Mouse (Mus musculus) neural tube, embryonic 11.5 days (tissue): Measurements from ENCODE around the gene Fhl3. TPM values are rescaled to one million over a fixed set of nuclear protein-coding genes. Genes with fewer than 3 reads are reported as not detected.

Experiments used
- ATAC-seq: fragments of 200-750 bp; cut with Nextera tagmentation; 2 replicates; pipeline ENCODE4 v1.8.0; 2017; ENCODE audit warnings: moderate number of reproducible peaks, mild to moderate bottlenecking, moderate TSS enrichment, moderate library complexity; ENCODE audit not compliant: insufficient read depth, low FRiP score, low TSS enrichment
- DNase-seq: peaks from one replicate; pipeline ENCODE4 v3.0.0-alpha.2; 2015; ENCODE audit warnings: low spot score
- H3K27ac ChIP-seq: fragments of 300-500 bp; sonication (generic); 2 replicates; pipeline ENCODE4 v1.5.1; 2014; ENCODE audit warnings: low read depth, mild to moderate bottlenecking, low read length
- H3K27me3 ChIP-seq: fragments of 300-500 bp; sonication (generic); 2 replicates; pipeline ENCODE4 v1.6.1; 2014; ENCODE audit warnings: mild to moderate bottlenecking, low read length, mixed read lengths; ENCODE audit not compliant: control insufficient read depth, insufficient read depth
- H3K36me3 ChIP-seq: fragments of 300-500 bp; sonication (generic); 2 replicates; pipeline ENCODE4 v1.6.1; 2014; ENCODE audit warnings: mild to moderate bottlenecking, low read length, moderate library complexity, mixed read lengths; ENCODE audit not compliant: control insufficient read depth, insufficient read depth
- H3K4me1 ChIP-seq: fragments of 300-500 bp; sonication (generic); 2 replicates; pipeline ENCODE4 v1.6.1; 2014; ENCODE audit warnings: low read length, mixed read lengths; ENCODE audit not compliant: control insufficient read depth, insufficient read depth
- H3K4me2 ChIP-seq: fragments of 300-500 bp; sonication (generic); 2 replicates; pipeline ENCODE4 v1.6.1; 2014; ENCODE audit warnings: low read depth, mild to moderate bottlenecking, moderate library complexity
- H3K4me3 ChIP-seq: fragments of 300-500 bp; sonication (generic); 2 replicates; pipeline ENCODE4 v1.5.1; 2014; ENCODE audit warnings: low read depth, low read length
- H3K9ac ChIP-seq: fragments of 300-500 bp; sonication (generic); 2 replicates; pipeline ENCODE4 v1.6.1; 2014; ENCODE audit warnings: mild to moderate bottlenecking, low read length
- H3K9me3 ChIP-seq: fragments of 300-500 bp; sonication (generic); 2 replicates; pipeline ENCODE4 v1.6.1; 2016; ENCODE audit warnings: low read length; ENCODE audit not compliant: control insufficient read depth
- WGBS: fragments of 180-500 bp; shearing (Covaris S2); extraction: QIAGEN DNeasy Blood & Tissue Kit; methylation state at CpG from one replicate; pipeline ENCODE4 v1.1.7; 2014; 5-methylcytosine and 5-hydroxymethylcytosine counted together
- polyA plus RNA-seq: library from polyadenylated mRNA; unstranded; fragments of >200 nt; fragmentation: Nextera tagmentation; extraction: Ambion mirVana; gene quantifications from 2 replicates; pipeline ENCODE4 v1.2.1, GENCODE M21; 2014

Fhl3 gene
- polyA plus RNA-seq, 1 experiment from 2014 or later = 6.2 TPM

DNA sequence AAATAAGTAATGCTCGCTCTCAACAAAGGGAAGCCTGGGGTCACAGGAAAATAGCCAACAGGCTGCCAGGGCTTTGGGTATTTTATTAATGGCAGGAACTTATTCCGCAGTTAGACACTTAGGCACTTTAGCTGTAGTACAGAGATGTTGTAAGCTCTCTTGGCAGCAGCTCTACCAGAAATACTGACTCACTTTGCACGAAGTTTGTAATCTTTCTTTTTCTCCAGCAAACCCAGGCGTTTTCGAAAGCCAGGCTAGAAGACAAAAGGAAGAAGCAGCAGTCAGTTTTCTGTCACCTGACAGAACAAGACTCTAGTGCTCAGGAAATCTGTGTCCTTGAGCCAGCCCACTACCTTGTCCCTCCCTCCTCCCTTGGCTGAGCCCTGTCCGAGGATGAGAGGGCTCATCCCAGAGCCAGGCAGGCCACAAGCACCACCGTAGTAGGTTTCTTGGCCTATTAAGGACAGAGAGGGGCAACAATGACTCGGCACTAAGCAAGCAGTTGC is 14.6 kb upstream of the Fhl3 start:
- Histone ChIP-seq H3K36me3 (peaks cover 8% of the 10 kb centered on the region), H3K4me2 (no peak overlapping the region), H3K4me3 (no peak overlapping the region), H3K27ac (no peak overlapping the region), H3K9me3 (no peaks in the 10 kb centered on the region), H3K4me1 (no peaks in the 10 kb centered on the region), H3K27me3 (no peaks in the 10 kb centered on the region), H3K9ac (no peak overlapping the region)
- WGBS = 84% methylated on average over 8 of the region's 8 CpGs
- DNase-seq = no peak
- ATAC-seq = no peak

- 93% methylated on average over 8 of the region's 8 CpGs for WGBS
- DNase-seq = no peak
- no peak overlapping the region for H3K27ac ChIP-seq
- no peaks in the 10 kb centered on the region for H3K36me3 ChIP-seq
- no peaks in the 10 kb centered on the region for H3K9me3 ChIP-seq
- no peak overlapping the region for H3K4me3 ChIP-seq
- H3K9ac ChIP-seq = no peak overlapping the region
- peaks cover 6% of the 10 kb centered on the region; the same call in 1 of the 2 replicates for H3K4me1 ChIP-seq
- 0 out of 2 replicates have a peak, but pooled peaks cover 2% of the 10 kb centered on the region for H3K27me3 ChIP-seq
- ATAC-seq = no peak
- no peak overlapping the region for H3K4me2 ChIP-seq
These were observed 9.0 kb upstream of the Fhl3 start for GRCm38 (mm10) chr4:124691455-124691854.

DNA sequence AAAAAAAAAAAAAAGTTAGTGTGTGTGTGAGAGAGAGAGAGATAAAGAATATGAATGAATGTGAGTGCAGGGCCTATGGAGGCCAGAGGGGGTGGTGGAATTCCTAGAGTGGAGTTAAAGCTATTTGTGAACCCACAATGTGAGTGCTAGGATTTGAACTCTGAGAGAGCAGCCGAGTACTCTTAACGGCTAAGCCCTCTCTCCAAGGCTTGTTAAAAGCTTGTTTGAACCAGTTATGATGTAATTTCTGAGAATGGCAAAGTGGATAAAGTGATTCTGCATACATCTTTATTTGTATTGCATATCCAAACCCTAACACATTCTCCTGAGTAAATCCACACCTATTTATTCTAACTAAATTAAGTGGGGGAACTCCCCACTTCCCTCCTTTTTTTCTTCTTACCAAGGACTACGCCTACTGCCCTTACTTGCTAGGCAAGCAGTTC is 8.1 kb upstream of the Fhl3 start:
- Histone ChIP-seq H3K27ac (no peak overlapping the region), H3K4me1 (peaks cover 6% of the 10 kb centered on the region; the same call in 1 of the 2 replicates), H3K9ac (peak overlapping the region; percentile 81), H3K36me3 (no peaks in the 10 kb centered on the region), H3K27me3 (0 out of 2 replicates have a peak, but pooled peaks cover 2% of the 10 kb centered on the region), H3K4me2 (peak overlapping the region; percentile 64), H3K4me3 (peak overlapping the region; percentile 85), H3K9me3 (no peaks in the 10 kb centered on the region)
- no peak for DNase-seq
- 81% methylated on average over 3 of the region's 3 CpGs for WGBS
- no peak for ATAC-seq

GRCm38 (mm10) chr4:124693135-124693894 is 7.2 kb upstream of the Fhl3 start, which contains the start of gene Utp11:
Gene Utp11 (minus strand): TSS chr4:124693600.
- H3K4me3 ChIP-seq = peak within 1 kb of the TSS; percentile 85
- H3K9ac ChIP-seq = peak within 1 kb of the TSS; percentile 81
- H3K27me3 ChIP-seq = 0 out of 2 replicates have a peak, but pooled peaks cover 2% of the 10 kb centered on the region
- no peaks in the 10 kb centered on the region for H3K36me3 ChIP-seq
- no peak within 1 kb of the TSS for H3K27ac ChIP-seq
- peak; percentile 95 for ATAC-seq
- WGBS = under 1% methylated on average over 43 of the region's 43 CpGs
- peak within 1 kb of the TSS; percentile 64 for H3K4me2 ChIP-seq
- peak; percentile 86 for DNase-seq
- H3K9me3 ChIP-seq = no peaks in the 10 kb centered on the region
- peaks cover 6% of the 10 kb centered on the region; the same call in 1 of the 2 replicates for H3K4me1 ChIP-seq

- no peak overlapping the region for H3K9ac ChIP-seq
These were observed 5.9 kb upstream of the Fhl3 start for GRCm38 (mm10) chr4:124694572-124694971.

DNA sequence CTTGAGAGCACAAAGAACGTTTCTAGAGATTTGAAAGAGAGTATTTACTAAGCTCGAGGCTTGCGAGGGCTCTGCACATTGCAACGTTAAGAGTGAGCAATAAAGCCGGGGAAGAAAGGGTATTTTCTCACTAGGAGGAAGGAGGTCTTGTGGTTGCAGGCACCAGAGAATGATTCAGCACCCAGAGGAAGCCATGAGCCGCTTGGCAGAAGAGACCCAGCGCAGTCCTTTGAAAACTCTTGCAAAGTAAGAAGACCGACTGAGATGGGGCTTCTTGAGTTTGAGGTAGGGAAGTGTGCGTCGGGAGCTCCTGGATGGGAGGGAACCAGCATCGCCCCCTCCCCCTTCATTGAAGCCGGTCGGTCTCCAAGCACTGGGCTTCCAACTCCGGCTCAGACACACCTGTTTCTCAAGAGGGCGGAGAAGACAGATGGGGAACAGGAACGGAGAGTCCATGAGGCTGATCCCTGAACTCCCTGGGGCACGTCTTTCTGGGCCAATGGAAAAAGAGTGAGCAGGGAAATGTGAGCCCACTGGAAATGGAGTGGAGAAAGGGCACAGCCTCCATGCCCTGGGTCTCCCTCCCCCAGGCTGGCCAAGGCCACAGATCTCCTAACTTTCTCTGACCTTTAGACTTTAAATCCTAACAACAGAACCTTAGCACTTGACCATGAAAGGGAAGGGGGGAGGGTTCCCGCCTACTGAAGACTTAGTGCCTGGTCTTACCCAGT is 4.5 kb upstream of the Fhl3 start:
- no peak overlapping the region for H3K27ac ChIP-seq
- H3K9ac ChIP-seq = no peak overlapping the region
- H3K4me1 ChIP-seq = peaks cover 6% of the 10 kb centered on the region
- 0 out of 2 replicates have a peak, but pooled peaks cover 2% of the 10 kb centered on the region for H3K27me3 ChIP-seq
- H3K9me3 ChIP-seq = no peaks in the 10 kb centered on the region
- H3K36me3 ChIP-seq = no peaks in the 10 kb centered on the region
- 9% methylated on average over 18 of the region's 18 CpGs for WGBS
- ATAC-seq = no peak
- H3K4me2 ChIP-seq = no peak overlapping the region
- no peak for DNase-seq
- no peak overlapping the region for H3K4me3 ChIP-seq

More at GRCm38 (mm10) chr4:124694572-124694971, 5.9 kb upstream of the Fhl3 start:
- H3K4me3 ChIP-seq = no peak overlapping the region
- DNase-seq (no peak), ATAC-seq (no peak)
- no peaks in the 10 kb centered on the region for H3K36me3 ChIP-seq
- WGBS = 83% methylated on average over 2 of the region's 2 CpGs
- no peak overlapping the region for H3K27ac ChIP-seq
- no peak overlapping the region for H3K4me2 ChIP-seq
- peaks cover 6% of the 10 kb centered on the region; the same call in 1 of the 2 replicates for H3K4me1 ChIP-seq
- no peaks in the 10 kb centered on the region for H3K9me3 ChIP-seq
- 0 out of 2 replicates have a peak, but pooled peaks cover 2% of the 10 kb centered on the region for H3K27me3 ChIP-seq

DNA sequence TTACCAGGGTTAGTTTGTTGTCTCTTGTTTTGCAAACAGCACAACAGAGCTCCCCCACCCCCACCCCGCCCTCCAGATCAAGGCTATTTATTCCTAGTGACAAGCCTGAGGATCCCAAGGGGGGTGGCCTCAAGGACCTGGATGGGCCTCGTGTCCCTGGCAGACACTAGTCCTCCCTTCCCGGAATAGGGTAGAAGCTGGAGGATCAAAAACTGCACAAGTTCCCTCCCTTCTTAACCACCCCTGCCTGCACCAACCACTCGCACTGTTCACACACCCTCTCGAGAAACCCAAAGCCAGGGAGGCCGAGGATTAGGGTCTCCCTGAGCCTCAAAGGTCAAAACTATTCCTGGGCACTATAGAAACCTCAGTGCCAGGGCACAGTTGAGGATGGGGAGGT is 710 bp upstream of the Fhl3 start:
- ATAC-seq = no peak
- Histone ChIP-seq H3K4me3 (no peak overlapping the region), H3K9me3 (no peaks in the 10 kb centered on the region), H3K4me1 (peaks cover 12% of the 10 kb centered on the region), H3K9ac (no peak overlapping the region), H3K27ac (no peak overlapping the region), H3K4me2 (peak overlapping the region; percentile 98; the same call in 1 of the 2 replicates), H3K36me3 (no peaks in the 10 kb centered on the region), H3K27me3 (peaks cover 5% of the 10 kb centered on the region; the same call in 1 of the 2 replicates)
- no peak for DNase-seq
- whole genome bisulfite sequencing = 5% methylated on average over 6 of the region's 6 CpGs

GRCm38 (mm10) chr4:124701052-124701845 is 748 bp downstream of the Fhl3 start:
- no peaks in the 10 kb centered on the region for H3K36me3 ChIP-seq
- peak overlapping the region; percentile 72 for H3K4me3 ChIP-seq
- H3K4me2 ChIP-seq = peak overlapping the region; percentile 98
- H3K27ac ChIP-seq = 0 out of 2 replicates have a peak overlapping the region, but pooled peaks have one; percentile 27
- H3K9me3 ChIP-seq = no peaks in the 10 kb centered on the region
- ATAC-seq (peak; percentile 25; the same call in 1 of the 2 replicates), DNase-seq (peak; percentile 34)
- peak overlapping the region; percentile 72 for H3K9ac ChIP-seq
- 2% methylated on average over 22 of the region's 22 CpGs for WGBS
- peaks cover 3% of the 10 kb centered on the region; the same call in 1 of the 2 replicates for H3K27me3 ChIP-seq
- H3K4me1 ChIP-seq = peaks cover 16% of the 10 kb centered on the region
